Mouse (Mus musculus): ENCODE results near the gene Sppl3. TPM values are rescaled to one million over a fixed set of nuclear protein-coding genes. Genes with fewer than 3 reads are reported as not detected.

Gene Sppl3
- polyA plus RNA-seq, 1 experiment from 2014 or later, result 39.9 TPM

DNA sequence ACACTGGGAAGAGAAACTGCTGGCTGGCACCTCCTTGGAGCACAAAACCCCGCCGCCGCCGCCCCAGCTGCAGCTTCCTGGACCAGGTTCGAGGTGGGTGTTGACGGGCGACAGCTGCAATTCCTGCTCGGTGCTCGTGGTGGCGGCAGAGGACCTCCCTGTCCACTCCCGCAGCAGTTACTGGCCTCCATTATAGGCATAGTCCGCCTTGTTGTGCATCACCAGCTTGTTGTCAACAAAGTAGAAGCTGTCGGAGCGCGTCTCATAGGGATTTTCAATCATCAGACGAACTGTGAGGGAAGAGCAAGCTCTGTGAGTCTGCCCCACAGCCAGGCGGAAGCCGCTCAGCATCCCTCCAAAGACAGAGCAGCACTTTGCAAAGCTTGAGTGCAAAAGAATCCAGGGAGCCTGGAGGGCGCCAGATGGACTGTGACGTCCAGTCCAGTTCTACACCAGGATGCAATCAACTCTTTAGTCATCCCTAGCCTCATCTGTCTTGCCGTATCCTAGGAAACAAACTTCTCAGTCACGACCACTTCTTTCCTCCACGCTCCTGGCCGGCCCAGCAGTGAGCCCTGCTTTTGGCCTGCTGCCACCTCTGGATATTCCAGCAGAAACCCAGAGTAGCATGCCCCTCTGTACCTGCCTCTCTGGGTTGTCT is 114.4 kb downstream of the Sppl3 start:
- H3K4me2 ChIP-seq (ENCODE audit: low read length), result peak overlapping the region; percentile 46
- H3K9ac ChIP-seq (ENCODE audit: low read length), result no peak overlapping the region
- H3K4me1 ChIP-seq (ENCODE audit: control insufficient read depth in 2 of 2, insufficient read depth in 2 of 2, low read length in 2 of 2), result peaks cover 3 to 10% of the 10 kb centered on the region in 2 experiments; a peak in 2 of 4 replicates
- H3K9me3 ChIP-seq (ENCODE audit: control insufficient read depth, low read length), result no peaks in the 10 kb centered on the region
- H3K36me3 ChIP-seq (ENCODE audit: control insufficient read depth, insufficient read depth, low read length), result peaks cover 70% of the 10 kb centered on the region
- no peak overlapping the region for H3K27ac ChIP-seq (replicated peaks in 1 of 2; ENCODE audit: control insufficient read depth in 1 of 2, insufficient read depth in 1 of 2, low read depth in 2 of 2, low read length in 2 of 2)
- no peak for ATAC-seq (ENCODE audit: insufficient number of reproducible peaks, insufficient read depth, low FRiP score, low read depth)
- no peak overlapping the region for H3K4me3 ChIP-seq (ENCODE audit: control insufficient read depth in 1 of 2, insufficient read depth in 1 of 2, low read depth in 1 of 2, low read length in 2 of 2)
- WGBS, result 18% methylated on average over 24 of the region's 24 CpGs
- no peaks in the 10 kb centered on the region for H3K27me3 ChIP-seq (ENCODE audit: control insufficient read depth, insufficient read depth, low read length)

DNA sequence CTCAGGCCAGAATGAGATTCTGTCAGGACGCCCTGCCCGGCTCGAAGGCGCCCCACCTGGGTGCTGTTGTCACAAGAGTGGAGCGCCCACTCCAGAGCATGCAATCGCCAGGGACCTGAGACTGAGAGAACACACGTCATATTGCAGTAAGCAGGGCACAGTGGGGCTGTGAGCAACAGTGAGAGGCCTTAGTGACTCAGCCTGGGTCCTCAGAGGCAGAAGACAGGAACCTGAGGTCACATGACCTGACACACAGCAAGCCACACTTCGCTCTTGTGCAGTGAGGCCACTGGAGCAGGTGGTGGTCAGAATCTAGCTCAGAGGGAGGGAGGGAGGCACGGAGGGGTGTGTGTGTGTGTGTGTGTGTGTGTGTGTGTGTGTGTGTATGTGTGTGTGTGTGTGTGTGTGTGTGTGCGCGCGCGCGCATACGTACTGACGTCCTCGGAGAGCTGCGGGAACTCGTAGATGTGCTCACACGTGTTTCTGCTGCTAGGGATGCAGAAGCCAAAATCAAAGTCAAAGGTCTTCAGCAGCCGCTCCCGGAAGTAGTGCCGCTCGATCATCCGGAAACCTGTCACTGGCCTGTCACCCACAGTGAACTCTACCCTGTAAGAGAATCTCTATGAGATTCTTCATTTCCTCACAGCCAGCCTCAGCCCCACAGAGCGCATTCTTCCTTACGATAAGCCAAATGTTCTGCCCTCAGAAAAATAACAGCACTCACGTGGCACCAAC is 115.8 kb downstream of the Sppl3 start:
- no peak overlapping the region for H3K4me3 ChIP-seq (ENCODE audit: control insufficient read depth in 1 of 2, insufficient read depth in 1 of 2, low read depth in 1 of 2, low read length in 2 of 2)
- WGBS, result 81% methylated on average over 27 of the region's 28 CpGs
- H3K9me3 ChIP-seq (ENCODE audit: control insufficient read depth, low read length), result no peaks in the 10 kb centered on the region
- no peak overlapping the region for H3K9ac ChIP-seq (ENCODE audit: low read length)
- no peak overlapping the region for H3K27ac ChIP-seq (replicated peaks in 1 of 2; ENCODE audit: control insufficient read depth in 1 of 2, insufficient read depth in 1 of 2, low read depth in 2 of 2, low read length in 2 of 2)
- no peaks in the 10 kb centered on the region for H3K27me3 ChIP-seq (ENCODE audit: control insufficient read depth, insufficient read depth, low read length)
- no peak for ATAC-seq (ENCODE audit: insufficient number of reproducible peaks, insufficient read depth, low FRiP score, low read depth)
- peaks cover 3 to 10% of the 10 kb centered on the region in 2 experiments; a peak in 2 of 4 replicates for H3K4me1 ChIP-seq (ENCODE audit: control insufficient read depth in 2 of 2, insufficient read depth in 2 of 2, low read length in 2 of 2)
- H3K4me2 ChIP-seq (ENCODE audit: low read length), result no peak overlapping the region
- peaks cover 70% of the 10 kb centered on the region for H3K36me3 ChIP-seq (ENCODE audit: control insufficient read depth, insufficient read depth, low read length)

DNA sequence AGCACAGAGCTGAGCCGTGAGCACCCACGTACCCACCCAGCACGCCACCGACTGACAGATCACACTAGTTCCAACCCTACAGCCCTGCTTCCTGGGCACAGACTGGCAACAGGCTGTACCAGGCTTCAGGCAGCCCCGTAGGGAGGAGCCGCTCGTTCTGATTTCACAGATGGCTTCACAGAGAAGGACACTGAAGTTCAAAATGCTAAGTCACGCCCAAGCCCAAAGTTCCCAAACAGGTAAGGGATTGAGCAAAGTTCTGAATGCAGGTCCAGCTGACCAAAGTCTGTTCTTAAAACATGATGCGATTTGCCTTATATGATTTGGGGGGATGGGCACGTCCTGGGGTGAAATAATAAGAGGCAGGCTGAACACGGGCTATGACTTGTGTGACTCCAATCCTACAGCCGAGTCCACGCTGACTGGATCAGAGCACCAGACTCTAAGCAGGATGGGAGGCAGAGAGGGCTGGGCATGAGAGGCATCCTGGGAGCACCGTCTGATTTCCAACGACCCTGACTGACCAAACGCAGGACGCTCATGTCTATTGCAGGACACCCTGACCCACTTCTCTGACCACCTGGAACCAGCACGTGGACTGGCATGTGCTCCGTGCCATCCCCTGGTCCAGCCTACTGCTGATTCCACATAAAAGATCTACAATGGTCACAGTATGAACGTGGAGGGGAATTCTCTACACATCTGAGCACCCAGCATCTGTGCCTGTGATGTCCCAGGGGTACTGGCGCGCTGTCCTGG is 116.7 kb downstream of the Sppl3 start:
- Histone ChIP-seq H3K36me3 (ENCODE audit: control insufficient read depth, insufficient read depth, low read length) (peaks cover 67% of the 10 kb centered on the region), H3K27me3 (ENCODE audit: control insufficient read depth, insufficient read depth, low read length) (no peaks in the 10 kb centered on the region)

DNA sequence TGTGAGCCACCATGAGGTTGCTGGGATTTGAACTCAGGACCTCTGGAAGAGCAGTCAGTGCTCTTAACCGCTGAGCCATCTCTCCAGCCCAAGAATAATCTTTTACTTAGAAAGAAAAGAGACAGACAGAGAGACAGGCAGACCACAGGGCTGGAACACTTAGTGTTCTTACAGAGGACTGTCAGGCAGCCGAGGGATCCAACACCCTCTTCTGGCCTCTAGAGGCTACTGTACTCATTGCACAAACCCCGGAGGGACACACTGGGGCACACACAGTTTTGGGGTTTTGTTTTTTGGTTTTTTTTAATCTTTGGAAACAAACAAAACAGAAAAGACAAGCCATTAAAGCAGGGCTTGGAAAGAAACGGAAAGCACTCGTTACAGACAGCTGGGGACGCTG is 118.4 kb downstream of the Sppl3 start:
- Histone ChIP-seq H3K27me3 (ENCODE audit: control insufficient read depth, insufficient read depth, low read length) (no peaks in the 10 kb centered on the region), H3K9me3 (ENCODE audit: control insufficient read depth, low read length) (no peaks in the 10 kb centered on the region), H3K4me3 (ENCODE audit: control insufficient read depth in 1 of 2, insufficient read depth in 1 of 2, low read depth in 1 of 2, low read length in 2 of 2) (no peak overlapping the region), H3K4me1 (ENCODE audit: control insufficient read depth in 2 of 2, insufficient read depth in 2 of 2, low read length in 2 of 2) (peaks cover 10 to 27% of the 10 kb centered on the region in 2 experiments), H3K9ac (ENCODE audit: low read length) (no peak overlapping the region), H3K27ac (replicated peaks in 1 of 2; ENCODE audit: control insufficient read depth in 1 of 2, insufficient read depth in 1 of 2, low read depth in 2 of 2, low read length in 2 of 2) (no peak overlapping the region), H3K4me2 (ENCODE audit: low read length) (no peak overlapping the region), H3K36me3 (ENCODE audit: control insufficient read depth, insufficient read depth, low read length) (peaks cover 53% of the 10 kb centered on the region)
- no peak for ATAC-seq (ENCODE audit: insufficient number of reproducible peaks, insufficient read depth, low FRiP score, low read depth)
- 85% methylated on average over 6 of the region's 6 CpGs for WGBS

More for the DNA sequence above, 116.7 kb downstream of the Sppl3 start:
- Histone ChIP-seq H3K4me2 (ENCODE audit: low read length) (no peak overlapping the region), H3K9ac (ENCODE audit: low read length) (no peak overlapping the region), H3K4me1 (ENCODE audit: control insufficient read depth in 2 of 2, insufficient read depth in 2 of 2, low read length in 2 of 2) (peaks cover 3 to 13% of the 10 kb centered on the region in 2 experiments; a peak in 2 of 4 replicates), H3K27ac (replicated peaks in 1 of 2; ENCODE audit: control insufficient read depth in 1 of 2, insufficient read depth in 1 of 2, low read depth in 2 of 2, low read length in 2 of 2) (no peak overlapping the region), H3K9me3 (ENCODE audit: control insufficient read depth, low read length) (no peaks in the 10 kb centered on the region), H3K4me3 (ENCODE audit: control insufficient read depth in 1 of 2, insufficient read depth in 1 of 2, low read depth in 1 of 2, low read length in 2 of 2) (no peak overlapping the region)
- 87% methylated on average over 22 of the region's 22 CpGs for WGBS
- ATAC-seq (ENCODE audit: insufficient number of reproducible peaks, insufficient read depth, low FRiP score, low read depth), result no peak

DNA sequence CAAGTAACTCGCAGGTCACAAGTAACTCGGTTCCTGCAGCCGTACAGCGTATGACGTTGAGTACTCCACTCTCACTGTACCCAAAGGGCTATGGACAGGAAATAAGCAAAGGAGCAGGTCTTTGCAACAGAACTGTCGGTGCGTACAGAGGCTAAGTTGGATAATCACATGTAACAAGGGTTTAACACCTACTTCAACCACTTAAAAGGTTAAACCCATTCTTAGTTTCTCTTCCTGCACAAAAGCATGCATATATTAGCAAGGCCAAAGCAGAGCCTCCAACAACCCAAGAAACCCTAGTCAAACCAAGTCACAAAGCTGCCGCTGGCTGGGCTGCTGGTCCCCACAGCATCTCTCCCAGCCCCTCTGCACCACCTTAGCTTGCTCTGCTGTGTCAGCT is 121.5 kb downstream of the Sppl3 start:
- H3K4me2 ChIP-seq (ENCODE audit: low read length), result no peak overlapping the region
- H3K4me3 ChIP-seq (ENCODE audit: control insufficient read depth in 1 of 2, insufficient read depth in 1 of 2, low read depth in 1 of 2, low read length in 2 of 2), result no peak overlapping the region
- 84% methylated on average over 8 of the region's 8 CpGs for WGBS
- H3K27ac ChIP-seq (replicated peaks in 1 of 2; ENCODE audit: control insufficient read depth in 1 of 2, insufficient read depth in 1 of 2, low read depth in 2 of 2, low read length in 2 of 2), result no peak overlapping the region
- peaks cover 7 to 17% of the 10 kb centered on the region in 2 experiments for H3K4me1 ChIP-seq (ENCODE audit: control insufficient read depth in 2 of 2, insufficient read depth in 2 of 2, low read length in 2 of 2)
- no peak overlapping the region for H3K9ac ChIP-seq (ENCODE audit: low read length)
- H3K36me3 ChIP-seq (ENCODE audit: control insufficient read depth, insufficient read depth, low read length), result peaks cover 27% of the 10 kb centered on the region
- no peak for ATAC-seq (ENCODE audit: insufficient number of reproducible peaks, insufficient read depth, low FRiP score, low read depth)
- H3K9me3 ChIP-seq (ENCODE audit: control insufficient read depth, low read length), result no peaks in the 10 kb centered on the region
- no peaks in the 10 kb centered on the region for H3K27me3 ChIP-seq (ENCODE audit: control insufficient read depth, insufficient read depth, low read length)

DNA sequence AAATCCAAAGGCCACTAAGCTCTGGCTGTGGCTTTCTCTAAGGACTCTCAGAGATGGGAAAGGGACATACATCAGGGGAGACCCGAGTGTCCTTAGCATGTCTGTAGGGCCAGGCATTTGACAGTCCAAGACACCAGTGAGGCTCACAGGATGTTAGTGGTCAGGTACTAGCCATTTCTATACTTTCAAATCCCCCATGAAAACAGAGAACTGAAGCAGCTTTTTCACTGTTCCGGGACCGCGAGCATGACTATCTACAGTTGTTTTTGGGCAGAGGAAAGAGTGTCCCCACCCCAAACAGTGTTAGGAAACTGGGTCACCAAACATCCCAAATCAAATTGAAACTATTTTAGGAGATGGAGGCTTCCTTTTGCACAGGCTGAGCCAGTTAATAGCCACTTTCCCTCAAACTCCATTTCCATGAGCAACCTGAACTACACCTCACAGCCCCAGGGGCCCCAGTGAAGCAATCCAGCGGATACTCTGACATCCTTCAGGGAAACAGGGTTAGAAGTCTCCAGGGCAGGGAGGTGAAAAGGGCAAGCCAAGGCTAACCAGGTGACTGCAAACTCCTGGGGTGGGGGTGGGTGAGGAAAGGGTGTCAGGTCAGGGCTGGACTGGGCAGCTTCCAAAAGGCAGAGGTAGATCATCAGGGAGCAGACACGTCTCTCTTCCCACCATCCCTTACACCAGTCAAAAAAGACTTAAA is 122.6 kb downstream of the Sppl3 start:
- Histone ChIP-seq H3K4me3 (ENCODE audit: control insufficient read depth in 1 of 2, insufficient read depth in 1 of 2, low read depth in 1 of 2, low read length in 2 of 2) (peak overlapping the region; percentile 58 to 62), H3K27ac (replicated peaks in 1 of 2; ENCODE audit: control insufficient read depth in 1 of 2, insufficient read depth in 1 of 2, low read depth in 2 of 2, low read length in 2 of 2) (no peak overlapping the region), H3K4me2 (ENCODE audit: low read length) (peak overlapping the region; percentile 89), H3K36me3 (ENCODE audit: control insufficient read depth, insufficient read depth, low read length) (peaks cover 16% of the 10 kb centered on the region), H3K27me3 (ENCODE audit: control insufficient read depth, insufficient read depth, low read length) (no peaks in the 10 kb centered on the region), H3K4me1 (ENCODE audit: control insufficient read depth in 2 of 2, insufficient read depth in 2 of 2, low read length in 2 of 2) (peaks cover 7 to 17% of the 10 kb centered on the region in 2 experiments), H3K9ac (ENCODE audit: low read length) (peak overlapping the region; percentile 80), H3K9me3 (ENCODE audit: control insufficient read depth, low read length) (no peaks in the 10 kb centered on the region)
- 62% methylated on average over 6 of the region's 6 CpGs for WGBS
- ATAC-seq (ENCODE audit: insufficient number of reproducible peaks, insufficient read depth, low FRiP score, low read depth), result no peak

All from heart, embryonic 14.5 days (tissue).